Mouse (Mus musculus) CH12.LX (cell line): ENCODE measurements around the gene Atp11c. TPM values are rescaled to one million over a fixed set of nuclear protein-coding genes. Genes with fewer than 3 reads are reported as not detected.

Experiments used
- DNase-seq: peaks from one replicate; pipeline ENCODE4 v3.0.0-alpha.2; 2013; ENCODE audit errors: extremely low read depth
- H3K27ac ChIP-seq: 2 replicates; pipeline ENCODE4 v1.5.1; 2012; ENCODE audit warnings: low read depth, mild to moderate bottlenecking, control low read depth, moderate library complexity; ENCODE audit not compliant: insufficient read depth
- H3K27me3 ChIP-seq: replicated peaks from 2 replicates; pipeline ENCODE3; 2012; ENCODE audit warnings: inconsistent platforms
- H3K36me3 ChIP-seq, 2 experiments: replicated peaks in 1 of 2; 2 replicates each; pipeline versions ENCODE3 to v1.6.1; 2012; ENCODE audit warnings: inconsistent platforms in 1 of 2, low read length in 1 of 2, mild to moderate bottlenecking in 1 of 2, mixed read lengths in 1 of 2, moderate library complexity in 1 of 2; ENCODE audit not compliant: control insufficient read depth in 1 of 2, insufficient read depth in 1 of 2
- H3K4me1 ChIP-seq, 2 experiments: 2 replicates each; pipeline ENCODE4 v1.6.1; 2012; ENCODE audit warnings: inconsistent platforms in 1 of 2, moderate library complexity in 1 of 2; ENCODE audit not compliant: insufficient read depth in 2 of 2, control insufficient read depth in 1 of 2
- H3K4me2 ChIP-seq: 2 replicates; pipeline ENCODE4 v1.6.1; 2012; ENCODE audit warnings: low read depth, mild to moderate bottlenecking, control low read depth; ENCODE audit not compliant: poor library complexity, insufficient read depth, severe bottlenecking
- H3K4me3 ChIP-seq, 3 experiments: fragments of 150-350 bp in 1 of 3; sonication (generic) in 1 of 3; replicated peaks in 1 of 3; 2 replicates each; pipeline versions ENCODE3 to v1.5.1; 2011 to 2012; ENCODE audit warnings: low read depth in 2 of 3, low read length in 2 of 3, mild to moderate bottlenecking in 2 of 3, moderate library complexity in 2 of 3, control low read depth in 1 of 3, improper control_type of control experiment in 1 of 3, inconsistent platforms in 1 of 3, mixed read lengths in 1 of 3; ENCODE audit not compliant: poor library complexity in 1 of 3
- H3K79me2 ChIP-seq: replicated peaks from 2 replicates; pipeline ENCODE4 v1.6.1; 2012; ENCODE audit warnings: mild to moderate bottlenecking, moderate library complexity; ENCODE audit not compliant: control insufficient read depth, poor library complexity, insufficient read depth, severe bottlenecking; ENCODE audit errors: extremely low read depth
- H3K9ac ChIP-seq: 2 replicates; pipeline ENCODE4 v1.6.1; 2012; ENCODE audit warnings: low read depth, mild to moderate bottlenecking, control low read depth, moderate library complexity; ENCODE audit not compliant: insufficient read depth
- H3K9me3 ChIP-seq: replicated peaks from 2 replicates; pipeline ENCODE3; 2012; ENCODE audit warnings: low read length, inconsistent platforms, mixed read lengths
- BHLHE40 ChIP-seq: IDR thresholded peaks from 2 replicates; pipeline ENCODE4 v1.6.1; 2011; ENCODE audit warnings: mild to moderate bottlenecking, low read depth, low read length, improper control_type of control experiment
- CHD2 ChIP-seq: IDR thresholded peaks from 2 replicates; pipeline ENCODE4 v1.6.1; 2011; ENCODE audit warnings: low read length, improper control_type of control experiment
- CTCF ChIP-seq, 2 experiments: IDR thresholded peaks in 1 of 2; conservative IDR thresholded peaks in 1 of 2; 2 replicates each; pipeline ENCODE4 v1.5.1; 2011 to 2012; ENCODE audit warnings: low read depth in 2 of 2, low read length in 2 of 2, improper control_type of control experiment in 1 of 2, inconsistent platforms in 1 of 2, mild to moderate bottlenecking in 1 of 2, moderate library complexity in 1 of 2
- ELF1 ChIP-seq: IDR thresholded peaks from 2 replicates; pipeline ENCODE4 v1.6.1; 2014; ENCODE audit warnings: low read depth, mild to moderate bottlenecking, inconsistent platforms, low read length, improper control_type of control experiment
- GABPA ChIP-seq: IDR thresholded peaks from 2 replicates; pipeline ENCODE4 v1.6.1; 2012; ENCODE audit warnings: low read depth, low read length, improper control_type of control experiment, inconsistent platforms; ENCODE audit not compliant: insufficient replicate concordance
- IRF4 ChIP-seq: IDR thresholded peaks from 2 replicates; pipeline ENCODE4 v1.6.1; 2014; ENCODE audit warnings: low read depth, mild to moderate bottlenecking, inconsistent platforms, low read length, improper control_type of control experiment
- JUND ChIP-seq: conservative IDR thresholded peaks from 2 replicates; pipeline ENCODE4 v1.6.1; 2011; ENCODE audit warnings: low read depth, low read length, improper control_type of control experiment
- MAFK ChIP-seq: IDR thresholded peaks from 2 replicates; pipeline ENCODE4 v1.6.1; 2011; ENCODE audit warnings: low read length, improper control_type of control experiment; ENCODE audit not compliant: insufficient replicate concordance
- MAX ChIP-seq: IDR thresholded peaks from 2 replicates; pipeline ENCODE4 v1.6.1; 2011; ENCODE audit warnings: low read length, improper control_type of control experiment
- MEF2A ChIP-seq: IDR thresholded peaks from 2 replicates; pipeline ENCODE4 v1.6.1; 2014; ENCODE audit warnings: low read depth, mild to moderate bottlenecking, inconsistent platforms, low read length, improper control_type of control experiment, borderline replicate concordance
- MXI1 ChIP-seq: IDR thresholded peaks from 2 replicates; pipeline ENCODE4 v1.6.1; 2011; ENCODE audit warnings: mild to moderate bottlenecking, low read depth, low read length, improper control_type of control experiment
- MYC ChIP-seq: IDR thresholded peaks from 2 replicates; pipeline ENCODE4 v1.6.1; 2011; ENCODE audit warnings: low read depth, mild to moderate bottlenecking, improper control_type of control experiment, low read length
- NRF1 ChIP-seq: IDR thresholded peaks from 2 replicates; pipeline ENCODE4 v1.6.1; 2014; ENCODE audit warnings: low read depth, mild to moderate bottlenecking, inconsistent platforms, low read length, improper control_type of control experiment, moderate library complexity
- PAX5 ChIP-seq: IDR thresholded peaks from 2 replicates; pipeline ENCODE4 v1.6.1; 2012; ENCODE audit warnings: low read length, inconsistent platforms, mixed read lengths
- RCOR1 ChIP-seq: conservative IDR thresholded peaks from 2 replicates; pipeline ENCODE4 v1.6.1; 2012; ENCODE audit warnings: low read depth, mild to moderate bottlenecking, inconsistent platforms, low read length, improper control_type of control experiment
- SIN3A ChIP-seq: IDR thresholded peaks from 2 replicates; pipeline ENCODE4 v1.6.1; 2012; ENCODE audit warnings: low read length, improper control_type of control experiment, inconsistent platforms
- SMC3 ChIP-seq: IDR thresholded peaks from 2 replicates; pipeline ENCODE4 v1.6.1; 2011; ENCODE audit warnings: low read depth, low read length, improper control_type of control experiment
- TBP ChIP-seq: conservative IDR thresholded peaks from 2 replicates; pipeline ENCODE4 v1.6.1; 2011; ENCODE audit warnings: low read depth, low read length, improper control_type of control experiment
- TCF12 ChIP-seq: IDR thresholded peaks from 2 replicates; pipeline ENCODE4 v1.6.1; 2014; ENCODE audit warnings: low read depth, mild to moderate bottlenecking, inconsistent platforms, low read length, improper control_type of control experiment
- UBTF ChIP-seq: IDR thresholded peaks from 2 replicates; pipeline ENCODE4 v1.6.1; 2012; ENCODE audit warnings: low read depth, mild to moderate bottlenecking, inconsistent platforms, low read length, improper control_type of control experiment, moderate library complexity
- USF1 ChIP-seq: IDR thresholded peaks from 2 replicates; pipeline ENCODE4 v1.6.1; 2014; ENCODE audit warnings: low read depth, mild to moderate bottlenecking, inconsistent platforms, low read length, improper control_type of control experiment
- USF2 ChIP-seq: conservative IDR thresholded peaks from 2 replicates; pipeline ENCODE4 v1.6.1; 2011; ENCODE audit warnings: low read depth, low read length, improper control_type of control experiment
- ZC3H11A ChIP-seq: IDR thresholded peaks from 2 replicates; pipeline ENCODE4 v1.6.1; 2012; ENCODE audit warnings: low read depth, mild to moderate bottlenecking, inconsistent platforms, low read length, improper control_type of control experiment
- ZKSCAN1 ChIP-seq: IDR thresholded peaks from 2 replicates; pipeline ENCODE4 v1.6.1; 2012; ENCODE audit warnings: low read depth, inconsistent platforms, low read length, improper control_type of control experiment, borderline replicate concordance
- ZMIZ1 ChIP-seq: IDR thresholded peaks from 2 replicates; pipeline ENCODE4 v1.6.1; 2012; ENCODE audit warnings: low read depth, mild to moderate bottlenecking, inconsistent platforms, low read length, improper control_type of control experiment
- ZNF384 ChIP-seq: IDR thresholded peaks from 2 replicates; pipeline ENCODE4 v1.6.1; 2012; ENCODE audit warnings: low read depth, low read length, improper control_type of control experiment, inconsistent platforms
- dilution Hi-C: fragments of 300-500 bp; cut with MboI; formaldehyde crosslinking; loops from 2 replicates; pipeline ENCODE4 v1.14.3; 2020; ENCODE audit warnings: low sequenced_read_pairs; ENCODE audit not compliant: extremely low pct_unique_long_range_greater_than_20kb, extremely low pct_ligation_motif_present
- in situ Hi-C: fragments of 300-500 bp; cut with MboI; formaldehyde crosslinking; loops from 3 replicates; pipeline ENCODE4 v1.14.3; 2019; ENCODE audit warnings: low sequenced_read_pairs, low pct_ligation_motif_present, low pct_unique_long_range_greater_than_20kb, mixed read lengths
- polyA plus RNA-seq: library from polyadenylated mRNA; unstranded; fragments of >175 nt; gene quantifications from 2 replicates; pipeline ENCODE4 v1.2.1, GENCODE M21; 2012; ENCODE audit warnings: low read depth; ENCODE audit not compliant: insufficient read length
- total RNA-seq, 2 experiments: library from RNA; depleted of rRNA; stranded (reverse); fragments of 300-350 nt in 1 of 2; fragments of >200 nt in 1 of 2; gene quantifications; 2 replicates each; pipeline ENCODE4 v1.2.3; 2012 to 2014

Atp11c gene
- total and polyA plus RNA-seq, 3 experiments = 4.2 to 11.0 (median 7.3) TPM

DNA sequence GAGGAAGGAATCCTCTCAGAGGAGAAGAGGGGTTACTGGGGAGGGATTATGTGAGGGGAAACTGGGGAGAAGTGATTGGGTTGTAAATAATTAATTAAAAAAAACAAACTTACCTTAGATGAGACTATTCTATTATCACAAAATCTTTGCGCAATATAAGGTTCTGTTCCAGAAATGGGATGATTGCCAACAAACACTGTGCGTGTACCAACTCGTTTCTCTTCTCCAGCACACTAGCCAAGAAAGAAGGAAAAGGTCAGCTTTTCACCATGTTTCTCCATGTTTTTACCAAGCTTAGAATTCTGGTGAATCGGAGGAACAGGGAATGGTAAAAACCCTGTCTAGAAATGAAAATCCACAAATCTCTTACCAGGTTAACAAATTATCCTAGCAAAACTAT, 271.2 kb downstream of the Atp11c start:
- H3K36me3 ChIP-seq = no peaks in the 10 kb centered on the region
- dilution Hi-C loops (no loop called here), in situ Hi-C loops (no loop called here)
- TF ChIP-seq MYC = no peak
- TF ChIP-seq MAFK = no peak
- no peak for TF ChIP-seq SIN3A
- no peak for TF ChIP-seq TCF12
- TF ChIP-seq ZNF384 = no peak
- no peak for TF ChIP-seq SMC3
- TF ChIP-seq ZKSCAN1 = no peak
- no peak for TF ChIP-seq MXI1
- TF ChIP-seq USF1 = no peak
- no peak for TF ChIP-seq MAX
- no peak for TF ChIP-seq ELF1
- TF ChIP-seq MEF2A = no peak
- TF ChIP-seq CTCF (conservative IDR thresholded peaks at IDR 0.05 in 1 of 2, IDR thresholded peaks at IDR 0.05 in 1 of 2; ENCODE audit: low read depth in 2 of 2, low read length in 2 of 2) = no peak
- TF ChIP-seq ZMIZ1 = no peak
- TF ChIP-seq CHD2 = no peak
- TF ChIP-seq PAX5 = no peak
- TF ChIP-seq USF2 = no peak
- no peak for TF ChIP-seq TBP
- TF ChIP-seq GABPA = no peak
- no peak for TF ChIP-seq NRF1
- no peaks in the 10 kb centered on the region for H3K4me1 ChIP-seq
- no peaks in the 10 kb centered on the region for H3K9me3 ChIP-seq
- no peak overlapping the region for H3K4me2 ChIP-seq
- no peak for DNase-seq
- no peak overlapping the region for H3K27ac ChIP-seq
- H3K79me2 ChIP-seq = no peaks in the 10 kb centered on the region
- no peak overlapping the region for H3K4me3 ChIP-seq
- no peaks in the 10 kb centered on the region for H3K27me3 ChIP-seq
- no peak overlapping the region for H3K9ac ChIP-seq

DNA sequence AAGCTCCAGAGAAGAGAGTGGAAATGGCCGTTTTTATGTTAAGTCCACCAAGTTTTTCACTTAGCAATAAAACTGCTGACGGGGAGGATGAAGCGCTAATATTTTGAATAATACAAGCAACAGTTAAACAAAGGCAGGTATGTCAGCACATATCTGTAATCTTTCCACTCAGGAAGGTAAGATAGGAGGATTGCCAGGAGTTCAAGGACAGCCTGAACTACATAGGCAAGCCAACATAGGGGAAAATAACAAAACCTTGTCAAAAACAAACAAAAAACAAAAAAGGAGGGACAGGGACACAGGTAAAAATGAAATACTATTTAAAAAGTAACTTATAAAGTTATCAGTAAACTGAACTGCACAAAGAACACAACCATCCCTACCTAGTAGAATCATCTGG, 274.8 kb downstream of the Atp11c start:
- DNase-seq = no peak
- H3K4me3 ChIP-seq = no peak overlapping the region
- H3K9me3 ChIP-seq = no peaks in the 10 kb centered on the region
- no peak overlapping the region for H3K9ac ChIP-seq
- H3K4me2 ChIP-seq = no peak overlapping the region
- no peak overlapping the region for H3K27ac ChIP-seq
- in situ Hi-C loops = no loop called here
- dilution Hi-C loops = no loop called here
- H3K4me1 ChIP-seq = no peaks in the 10 kb centered on the region
- no peaks in the 10 kb centered on the region for H3K36me3 ChIP-seq
- no peak for TF ChIP-seq ZC3H11A
- TF ChIP-seq IRF4 = no peak
- no peak for TF ChIP-seq RCOR1
- no peak for TF ChIP-seq TBP
- no peak for TF ChIP-seq UBTF
- TF ChIP-seq MAFK = no peak
- TF ChIP-seq BHLHE40 = no peak
- TF ChIP-seq JUND = no peak
- TF ChIP-seq, all 38 proteins: peak for 0
- H3K27me3 ChIP-seq = no peaks in the 10 kb centered on the region
- no peaks in the 10 kb centered on the region for H3K79me2 ChIP-seq
